Mouse (Mus musculus) kidney, embryonic 14.5 days (tissue): ENCODE measurements at regions not wholly inside any gene's neighbourhood (a gene's known extent, or its start where the extent isn't known, plus 50 kb on each side); places are given as distances from the start of the nearest gene placed in this dataset.

Experiments used
- ATAC-seq: fragments of 200-750 bp; cut with Nextera tagmentation; 2 replicates; pipeline ENCODE4 v1.8.0; 2017; ENCODE audit warnings: moderate number of reproducible peaks, mild to moderate bottlenecking, moderate TSS enrichment, moderate library complexity; ENCODE audit not compliant: low FRiP score, low TSS enrichment
- H3K27ac ChIP-seq: fragments of 300-500 bp; sonication (generic); 2 replicates; pipeline ENCODE4 v1.5.1; 2014; ENCODE audit warnings: low read depth, mild to moderate bottlenecking, low read length, moderate library complexity, mixed read lengths
- H3K27me3 ChIP-seq: fragments of 300-500 bp; sonication (generic); 2 replicates; pipeline ENCODE4 v1.6.1; 2014; ENCODE audit warnings: mild to moderate bottlenecking, low read length; ENCODE audit not compliant: control insufficient read depth, insufficient read depth
- H3K36me3 ChIP-seq: fragments of 300-500 bp; sonication (generic); 2 replicates; pipeline ENCODE4 v1.6.1; 2014; ENCODE audit warnings: low read length, mixed read lengths; ENCODE audit not compliant: control insufficient read depth, insufficient read depth
- H3K4me1 ChIP-seq: fragments of 300-500 bp; sonication (generic); 2 replicates; pipeline ENCODE4 v1.6.1; 2014; ENCODE audit warnings: low read length, mixed read lengths; ENCODE audit not compliant: control insufficient read depth, insufficient read depth
- H3K4me2 ChIP-seq: fragments of 300-500 bp; sonication (generic); replicated peaks from 2 replicates; pipeline ENCODE4 v1.6.1; 2014; ENCODE audit warnings: low read depth, mild to moderate bottlenecking, low read length
- H3K4me3 ChIP-seq: fragments of 300-500 bp; sonication (generic); 2 replicates; pipeline ENCODE4 v1.5.1; 2014; ENCODE audit warnings: mild to moderate bottlenecking, low read length
- H3K9ac ChIP-seq: fragments of 300-500 bp; sonication (generic); 2 replicates; pipeline ENCODE4 v1.6.1; 2014; ENCODE audit warnings: low read depth, mild to moderate bottlenecking, low read length, moderate library complexity
- H3K9me3 ChIP-seq: fragments of 300-500 bp; sonication (generic); 2 replicates; pipeline ENCODE4 v1.6.1; 2016; ENCODE audit warnings: low read length; ENCODE audit not compliant: control insufficient read depth
- WGBS: fragments of 180-500 bp; shearing (Covaris S2); extraction: QIAGEN DNeasy Blood & Tissue Kit; methylation state at CpG from one replicate; pipeline ENCODE4 v1.1.7; 2014; 5-methylcytosine and 5-hydroxymethylcytosine counted together

DNA sequence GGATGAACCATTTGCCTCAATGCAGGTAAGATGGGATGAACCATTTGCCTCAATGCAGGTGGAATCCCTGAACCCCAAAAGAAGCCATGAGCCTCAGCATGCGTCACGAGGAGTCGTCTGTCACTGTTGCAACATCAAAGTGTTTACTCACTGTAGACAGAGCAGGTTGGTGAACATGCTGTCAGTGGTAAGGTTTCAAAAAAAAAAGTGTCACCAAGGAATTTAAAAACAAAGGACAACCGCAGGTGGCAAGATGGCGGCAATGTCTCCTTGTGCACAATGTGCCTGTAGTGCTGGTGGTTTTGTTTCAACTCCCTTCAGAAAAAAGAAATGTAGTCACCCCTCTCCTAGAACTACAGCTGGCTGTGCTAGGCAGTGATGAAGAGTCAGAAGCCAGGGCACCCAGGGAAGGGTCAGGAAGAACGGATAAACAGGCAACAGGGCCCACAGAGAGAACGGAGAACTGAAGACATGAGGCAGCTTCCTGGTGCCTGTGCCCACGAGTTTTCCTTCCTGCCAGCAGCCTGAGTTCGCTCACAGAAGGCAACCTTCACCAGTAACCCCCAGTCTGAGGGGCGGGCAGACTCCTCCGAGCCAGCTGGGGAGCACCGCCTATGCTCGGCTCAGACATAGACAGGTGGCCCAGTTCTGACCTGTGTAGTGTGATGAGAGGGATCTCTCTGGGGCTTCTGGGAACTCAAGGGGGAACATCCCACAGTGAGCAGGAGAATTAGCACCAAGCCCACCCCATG is 223.9 kb downstream of the Bcl11b start:
- H3K27me3 ChIP-seq, result no peaks in the 10 kb centered on the region
- no peaks in the 10 kb centered on the region for H3K36me3 ChIP-seq
- no peak overlapping the region for H3K27ac ChIP-seq
- no peak overlapping the region for H3K9ac ChIP-seq
- no peak for ATAC-seq
- no peaks in the 10 kb centered on the region for H3K4me1 ChIP-seq
- H3K4me3 ChIP-seq, result no peak overlapping the region
- 87% methylated on average over 13 of the region's 13 CpGs for WGBS
- no peaks in the 10 kb centered on the region for H3K9me3 ChIP-seq
- H3K4me2 ChIP-seq, result no peak overlapping the region

DNA sequence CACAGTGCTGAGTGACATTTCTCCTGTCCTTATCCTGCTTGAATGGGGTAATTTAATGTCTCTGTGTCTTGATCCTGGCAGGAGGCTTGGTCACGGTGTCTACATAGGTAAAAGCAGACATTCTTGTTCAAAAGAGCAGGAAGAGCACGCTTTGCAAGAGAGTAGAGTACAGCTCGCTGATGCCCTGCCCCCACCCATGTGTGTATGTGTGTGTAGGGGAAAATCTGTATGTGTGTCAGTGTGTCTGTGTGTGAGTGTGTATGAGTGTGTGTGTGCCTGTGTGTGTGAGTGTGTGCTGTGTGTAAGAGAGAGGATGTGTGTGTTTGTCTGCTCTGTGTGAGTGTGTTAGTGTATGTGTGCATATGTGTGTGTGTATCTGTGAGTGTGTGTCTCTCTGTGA is 221.3 kb downstream of the Bcl11b start:
- Histone ChIP-seq H3K9ac (no peak overlapping the region), H3K36me3 (no peaks in the 10 kb centered on the region), H3K4me3 (no peak overlapping the region), H3K27ac (no peak overlapping the region), H3K27me3 (no peaks in the 10 kb centered on the region), H3K4me2 (no peak overlapping the region), H3K9me3 (no peaks in the 10 kb centered on the region), H3K4me1 (no peaks in the 10 kb centered on the region)
- 76% methylated on average over 3 of the region's 3 CpGs for WGBS
- no peak for ATAC-seq

- Histone ChIP-seq H3K4me2 (no peak overlapping the region), H3K27ac (no peak overlapping the region), H3K9ac (no peak overlapping the region), H3K9me3 (no peaks in the 10 kb centered on the region), H3K4me3 (no peak overlapping the region), H3K4me1 (no peaks in the 10 kb centered on the region), H3K36me3 (no peaks in the 10 kb centered on the region), H3K27me3 (no peaks in the 10 kb centered on the region)
- 67% methylated on average over 7 of the region's 7 CpGs for WGBS
- ATAC-seq, result no peak
Observed at GRCm38 (mm10) chr12:107783831-107784230, 219.6 kb downstream of the Bcl11b start.

DNA sequence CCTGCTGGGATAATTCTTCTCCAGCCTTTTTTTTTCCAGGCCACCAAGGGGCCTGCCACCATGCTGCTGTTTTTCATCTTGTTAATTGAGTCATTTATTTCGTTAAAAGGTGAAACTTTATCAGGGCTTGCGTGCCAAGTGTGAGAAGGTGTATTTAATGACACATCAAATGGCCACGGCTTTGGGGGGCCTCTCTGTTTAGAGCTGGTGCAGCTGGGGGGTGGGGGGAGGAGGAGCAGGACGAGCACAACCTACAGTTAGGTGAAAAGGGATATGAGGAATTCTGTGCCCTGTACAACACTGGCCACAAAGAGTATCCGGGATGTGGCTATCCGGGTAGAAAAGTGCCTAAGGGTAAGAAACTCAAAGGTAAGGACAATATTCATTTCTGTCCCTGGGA is 213.6 kb downstream of the Bcl11b start:
- H3K9ac ChIP-seq, result no peak overlapping the region
- H3K9me3 ChIP-seq, result no peaks in the 10 kb centered on the region
- H3K4me2 ChIP-seq, result no peak overlapping the region
- no peak overlapping the region for H3K27ac ChIP-seq
- no peak overlapping the region for H3K4me3 ChIP-seq
- H3K36me3 ChIP-seq, result no peaks in the 10 kb centered on the region
- WGBS, result 36% methylated on average over 6 of the region's 6 CpGs
- H3K27me3 ChIP-seq, result no peaks in the 10 kb centered on the region
- ATAC-seq, result no peak
- H3K4me1 ChIP-seq, result no peaks in the 10 kb centered on the region

DNA sequence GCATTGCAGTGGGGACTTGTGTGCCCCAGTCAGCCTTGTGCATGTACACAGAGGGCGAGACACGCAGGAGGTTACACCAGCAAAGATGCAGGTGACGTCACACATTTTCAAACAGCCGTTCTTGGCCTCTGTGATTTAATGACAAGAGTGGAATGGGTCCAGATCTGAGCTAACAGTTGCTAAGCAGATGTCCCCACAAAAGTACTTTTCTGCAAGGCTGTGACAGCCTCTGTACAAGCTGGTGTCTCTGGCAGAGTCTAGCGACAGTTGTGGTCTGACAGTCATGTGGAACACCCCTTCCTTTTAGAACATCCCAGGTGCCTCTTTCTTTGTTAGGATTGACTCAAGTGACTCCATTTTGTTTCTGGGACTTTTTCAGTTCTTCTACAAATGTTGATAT is 203.1 kb downstream of the Bcl11b start:
- H3K4me1 ChIP-seq, result no peaks in the 10 kb centered on the region
- H3K27ac ChIP-seq, result no peak overlapping the region
- no peaks in the 10 kb centered on the region for H3K27me3 ChIP-seq
- H3K4me3 ChIP-seq, result no peak overlapping the region
- H3K9ac ChIP-seq, result no peak overlapping the region
- ATAC-seq, result no peak
- 89% methylated on average over 5 of the region's 5 CpGs for WGBS
- no peak overlapping the region for H3K4me2 ChIP-seq
- no peaks in the 10 kb centered on the region for H3K36me3 ChIP-seq
- H3K9me3 ChIP-seq, result no peaks in the 10 kb centered on the region

- WGBS, result 18% methylated on average over 11 of the region's 11 CpGs
- H3K9ac ChIP-seq, result no peak overlapping the region
- no peak overlapping the region for H3K4me2 ChIP-seq
- no peak for ATAC-seq
- H3K4me1 ChIP-seq, result no peaks in the 10 kb centered on the region
- H3K27ac ChIP-seq, result no peak overlapping the region
- H3K36me3 ChIP-seq, result no peaks in the 10 kb centered on the region
- no peaks in the 10 kb centered on the region; the same call in 1 of the 2 replicates for H3K27me3 ChIP-seq
- no peak overlapping the region for H3K4me3 ChIP-seq
- H3K9me3 ChIP-seq, result no peaks in the 10 kb centered on the region
Observed at GRCm38 (mm10) chr12:107807634-107808033, 195.8 kb downstream of the Bcl11b start.

GRCm38 (mm10) chr12:107808158-107808715 is 195.2 kb downstream of the Bcl11b start:
- no peak for ATAC-seq
- no peaks in the 10 kb centered on the region for H3K36me3 ChIP-seq
- H3K27ac ChIP-seq, result no peak overlapping the region
- H3K4me1 ChIP-seq, result no peaks in the 10 kb centered on the region
- no peaks in the 10 kb centered on the region for H3K9me3 ChIP-seq
- no peak overlapping the region for H3K4me2 ChIP-seq
- H3K27me3 ChIP-seq, result no peaks in the 10 kb centered on the region; the same call in 1 of the 2 replicates
- no peak overlapping the region for H3K9ac ChIP-seq
- 47% methylated on average over 9 of the region's 9 CpGs for WGBS
- no peak overlapping the region for H3K4me3 ChIP-seq

GRCm38 (mm10) chr12:107811231-107811630 is 192.2 kb downstream of the Bcl11b start:
- 18% methylated on average over 5 of the region's 5 CpGs for WGBS
- Histone ChIP-seq H3K36me3 (no peaks in the 10 kb centered on the region), H3K27ac (no peak overlapping the region), H3K9ac (no peak overlapping the region), H3K4me2 (no peak overlapping the region), H3K9me3 (no peaks in the 10 kb centered on the region), H3K4me1 (no peaks in the 10 kb centered on the region), H3K4me3 (no peak overlapping the region), H3K27me3 (no peaks in the 10 kb centered on the region; the same call in 1 of the 2 replicates)
- ATAC-seq, result no peak

- 61% methylated on average over 14 of the region's 14 CpGs for WGBS
- H3K9me3 ChIP-seq, result no peaks in the 10 kb centered on the region
- no peak overlapping the region for H3K9ac ChIP-seq
- no peak overlapping the region for H3K4me2 ChIP-seq
- no peak overlapping the region for H3K27ac ChIP-seq
- no peaks in the 10 kb centered on the region; the same call in 1 of the 2 replicates for H3K27me3 ChIP-seq
- no peaks in the 10 kb centered on the region for H3K36me3 ChIP-seq
- no peaks in the 10 kb centered on the region for H3K4me1 ChIP-seq
- no peak overlapping the region for H3K4me3 ChIP-seq
- no peak for ATAC-seq
Observed at GRCm38 (mm10) chr12:107812549-107813335, 190.7 kb downstream of the Bcl11b start.
